Mouse (Mus musculus): ENCODE data around the gene Ripor1. TPM values are rescaled to one million over a fixed set of nuclear protein-coding genes. Genes with fewer than 3 reads are reported as not detected.
"Not testable (repeated sequence)": the region's sequence is repeated elsewhere in the genome, so short reads cannot be mapped to it uniquely, and the experiment has no call there.

Ripor1 gene
- total RNA-seq, 2 experiments from 2014 or later: 77.0 to 81.5 TPM

GRCm38 (mm10) chr8:105602540-105602939, 2.5 kb upstream of the Ripor1 start:
- DNase-seq (ENCODE audit: low spot score in 2 of 2); intact Hi-C loops (cut with DNase I): not testable (repeated sequence)

DNA sequence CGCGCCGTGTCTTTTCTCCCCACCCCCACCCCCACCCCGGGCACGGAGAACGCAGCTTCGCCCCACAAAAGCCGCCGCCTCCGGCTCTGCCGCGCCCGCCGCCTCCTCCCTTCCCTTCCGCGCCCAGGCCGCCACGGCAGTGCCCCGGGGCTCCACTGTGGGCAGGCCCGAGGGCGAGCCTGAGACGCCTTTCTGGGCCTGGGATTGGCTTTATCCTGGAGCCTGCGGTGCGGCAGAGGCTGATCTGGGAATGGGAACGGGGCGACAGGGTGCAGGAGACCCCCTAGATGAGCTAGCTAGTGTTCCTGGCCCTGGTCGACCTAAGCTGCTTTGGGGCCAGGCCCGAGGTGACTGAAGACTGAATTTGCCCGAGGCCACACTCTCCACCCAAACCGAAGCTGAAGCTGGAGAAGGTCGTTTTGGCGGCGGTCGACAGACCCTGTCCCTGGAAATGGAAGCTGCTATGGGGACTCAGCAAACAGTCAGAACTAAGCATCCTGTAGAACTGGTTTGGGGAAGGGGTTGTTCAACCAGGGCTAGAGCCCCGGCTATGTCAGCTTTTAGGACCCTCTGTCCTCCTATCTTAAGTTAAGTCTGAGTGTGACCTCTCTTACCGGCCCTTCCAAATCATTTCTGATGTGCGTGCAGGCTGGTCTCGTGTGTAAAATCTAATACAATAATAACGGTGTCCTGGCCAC, 585 bp downstream of the Ripor1 start:
- intact Hi-C loops (cut with DNase I): loop anchor here (1.0 kb wide), 2 partner anchors 31 to 39 kb away; partner anchors contain the start of genes Atp6v0d1 and Ctcf
- peak in 1 of 2 experiments; percentile 51 for DNase-seq (ENCODE audit: low spot score in 2 of 2)

DNA sequence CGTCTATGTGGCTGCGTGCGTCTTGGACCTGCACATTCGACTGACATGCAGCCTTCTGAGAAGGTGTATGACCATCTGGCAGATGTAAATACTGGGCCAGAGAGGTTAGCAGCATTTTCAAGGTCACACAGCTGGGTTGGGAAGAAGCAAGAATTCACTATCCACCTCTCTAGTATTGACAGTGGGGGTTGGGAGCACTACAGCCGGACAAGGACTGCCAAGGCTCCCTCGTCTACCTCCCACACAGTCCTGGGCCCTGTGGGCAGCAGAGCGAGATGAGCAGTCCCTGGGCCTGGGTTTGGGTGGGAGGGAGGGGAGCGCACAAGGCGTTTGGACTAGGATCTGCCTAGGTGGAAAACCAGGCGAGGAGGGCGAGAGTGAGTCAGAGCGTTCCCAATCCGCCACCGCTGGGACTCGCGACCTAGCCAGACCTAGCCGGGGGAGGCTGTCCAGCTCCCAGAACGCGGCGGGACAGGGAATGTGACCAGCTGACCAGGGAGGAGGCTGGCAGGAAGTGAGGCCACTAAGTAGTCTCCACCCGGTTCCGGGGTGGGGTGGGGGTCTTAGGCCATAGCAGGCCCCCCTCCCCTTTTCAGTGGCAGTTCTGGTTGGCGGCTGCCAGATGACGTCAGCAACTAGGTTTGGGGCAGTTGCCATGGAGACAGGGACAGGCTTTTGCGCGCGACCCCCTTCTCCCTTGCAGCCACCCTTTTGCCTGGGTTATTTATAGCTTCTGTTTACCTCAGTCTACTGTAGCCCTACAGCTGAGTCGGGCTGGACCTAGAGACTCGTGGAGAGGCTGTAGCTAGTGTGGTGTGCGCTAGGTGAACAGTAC, 1.4 kb downstream of the Ripor1 start:
- peak; percentile 82 to 89 for DNase-seq (ENCODE audit: low spot score in 2 of 2)
- intact Hi-C loops (cut with DNase I): loop anchor here (1.0 kb wide), 1 partner anchor 30 kb away; the partner anchor contains the start of gene Ctcf

- intact Hi-C loops (cut with DNase I): no loop called here
- DNase-seq (ENCODE audit: low spot score in 2 of 2): no peak
Measured at GRCm38 (mm10) chr8:105607062-105607461, 2.0 kb downstream of the Ripor1 start.

- intact Hi-C loops (cut with DNase I): no loop called here
- peak in 1 of 2 experiments; percentile 48 for DNase-seq (ENCODE audit: low spot score in 2 of 2)
Measured at GRCm38 (mm10) chr8:105607684-105608083, 2.6 kb downstream of the Ripor1 start.

DNA sequence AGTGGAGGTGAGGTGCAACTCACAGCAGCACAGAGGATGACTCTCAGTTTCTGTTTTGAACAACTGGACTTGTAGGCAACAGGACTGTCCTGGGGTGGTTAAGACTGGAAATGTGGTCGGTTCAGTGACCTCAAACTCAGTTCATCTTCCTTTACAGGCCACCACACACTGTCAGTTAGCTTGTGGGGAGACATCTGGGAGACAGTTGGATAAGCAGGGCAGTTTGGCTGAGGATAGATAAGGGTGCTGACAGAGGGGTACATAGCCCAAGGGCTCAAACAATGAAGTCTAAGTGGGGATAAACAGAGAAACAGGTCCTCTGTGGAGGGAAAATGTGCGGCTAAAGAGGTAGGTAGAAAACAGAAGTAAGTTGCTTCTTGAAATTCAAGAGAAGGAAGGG, 4.3 kb downstream of the Ripor1 start:
- intact Hi-C loops (cut with DNase I): no loop called here
- no peak for DNase-seq (ENCODE audit: low spot score in 2 of 2)

- intact Hi-C loops (cut with DNase I): no loop called here
- no peak for DNase-seq (ENCODE audit: low spot score in 2 of 2)
Measured at GRCm38 (mm10) chr8:105609771-105610170, 4.7 kb downstream of the Ripor1 start.

DNA sequence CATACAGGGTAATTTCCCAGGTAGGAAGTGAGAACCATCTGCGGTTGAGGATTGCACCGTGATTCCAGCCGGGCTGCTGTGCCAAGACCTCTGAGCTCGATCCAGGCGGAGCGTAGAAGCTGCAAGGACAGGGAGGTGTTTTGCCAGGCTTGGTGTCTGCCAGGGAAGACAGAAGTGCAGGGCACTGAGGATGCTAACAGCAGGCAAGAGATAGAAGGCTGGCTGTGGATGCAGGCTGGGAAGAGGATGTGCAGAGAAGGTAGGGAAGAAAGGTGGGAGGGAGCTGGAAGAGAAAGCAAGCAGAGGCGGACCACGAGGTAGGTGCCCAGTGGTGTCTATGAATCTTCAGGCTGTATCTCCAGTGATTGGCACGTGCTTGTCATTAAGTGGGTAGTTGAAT, 6.8 kb downstream of the Ripor1 start:
- DNase-seq (ENCODE audit: low spot score in 2 of 2): peak in 1 of 2 experiments; percentile 73
- intact Hi-C loops (cut with DNase I): no loop called here

- intact Hi-C loops (cut with DNase I): no loop called here
- DNase-seq (ENCODE audit: low spot score in 2 of 2): no peak
Measured at GRCm38 (mm10) chr8:105613037-105613436, 8.0 kb downstream of the Ripor1 start.

GRCm38 (mm10) chr8:105613830-105614511, 8.9 kb downstream of the Ripor1 start:
- no peak for DNase-seq (ENCODE audit: low spot score in 2 of 2)
- intact Hi-C loops (cut with DNase I): no loop called here

GRCm38 (mm10) chr8:105615942-105616341, 10.9 kb downstream of the Ripor1 start:
- intact Hi-C loops (cut with DNase I): no loop called here
- DNase-seq (ENCODE audit: low spot score in 2 of 2): peak in 1 of 2 experiments; percentile 84

DNA sequence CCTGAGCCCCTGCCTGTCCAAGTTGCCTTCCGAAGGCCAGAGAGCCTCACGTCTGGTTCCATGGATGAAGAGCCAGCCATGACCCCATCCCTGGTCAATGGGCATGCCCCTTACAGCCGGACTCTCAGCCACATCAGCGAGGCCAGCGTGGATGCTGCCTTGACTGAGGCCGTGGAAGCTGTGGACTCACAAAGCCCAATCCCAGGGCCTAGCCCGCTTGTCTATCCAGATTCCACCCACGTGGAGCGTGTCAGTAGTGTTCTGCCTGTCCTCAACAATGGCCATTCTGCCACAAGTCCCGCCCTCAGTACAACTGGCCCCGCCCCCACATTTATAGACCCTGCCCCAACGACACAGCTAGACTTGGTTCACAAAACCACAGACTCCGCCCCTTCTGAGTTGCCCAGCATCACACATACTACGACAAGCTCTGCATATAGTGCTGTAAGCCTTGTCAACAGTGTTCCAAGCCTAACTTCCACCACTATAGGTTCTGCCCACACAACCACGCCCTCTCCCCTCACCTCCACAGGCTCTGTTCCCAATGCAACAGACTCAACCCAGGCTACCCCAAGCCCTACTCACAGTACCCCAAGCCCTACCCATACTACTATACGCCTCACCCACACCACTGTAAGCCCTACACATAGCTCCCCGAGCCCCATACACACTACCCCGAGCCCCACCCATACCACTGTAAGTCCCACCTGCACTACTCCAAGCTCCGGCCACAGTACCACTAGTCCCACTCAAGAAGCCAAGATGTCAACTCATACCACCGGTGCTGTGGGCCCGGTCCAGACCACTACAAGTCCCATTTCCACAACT, 12.6 kb downstream of the Ripor1 start:
- intact Hi-C loops (cut with DNase I): no loop called here
- no peak for DNase-seq (ENCODE audit: low spot score in 2 of 2)

GRCm38 (mm10) chr8:105618279-105618634, 13.2 kb downstream of the Ripor1 start:
- DNase-seq (ENCODE audit: low spot score in 2 of 2): no peak
- intact Hi-C loops (cut with DNase I): no loop called here

DNA sequence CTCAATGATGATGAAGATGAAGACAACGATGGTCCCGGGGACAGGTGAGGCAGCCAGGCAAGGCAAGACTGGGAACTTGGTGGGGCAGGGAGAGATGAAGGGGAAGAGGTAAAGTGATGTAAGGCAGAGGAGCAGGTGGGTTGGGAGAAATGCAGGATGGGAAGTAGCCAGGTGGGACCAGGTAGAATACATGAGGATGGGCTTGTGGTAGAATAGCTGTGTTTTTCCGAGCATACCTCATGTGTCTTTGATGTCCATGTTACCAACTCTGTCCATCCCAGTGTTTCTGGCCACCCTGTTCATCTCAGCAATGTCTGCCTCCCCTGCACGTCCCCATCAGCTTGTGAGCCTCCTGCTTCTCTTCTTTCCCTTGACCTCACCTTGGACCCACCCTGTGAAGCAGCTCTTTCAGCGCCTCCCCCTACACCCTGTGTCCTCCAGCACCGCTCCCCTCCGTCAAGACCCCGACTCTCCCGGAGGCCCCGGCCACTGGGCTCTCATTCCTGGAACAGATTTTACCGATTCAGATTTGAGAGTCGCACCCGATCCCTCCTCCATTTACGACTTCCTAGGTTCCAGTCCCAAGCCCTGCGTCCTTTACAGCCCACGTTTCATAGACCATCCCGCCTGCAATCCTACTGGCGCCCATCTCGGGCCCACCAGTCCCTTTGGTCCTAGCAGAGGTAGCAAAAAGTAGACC, 14.0 kb downstream of the Ripor1 start:
- intact Hi-C loops (cut with DNase I): no loop called here

GRCm38 (mm10) chr8:105620211-105620610, 15.2 kb downstream of the Ripor1 start:
- intact Hi-C loops (cut with DNase I): loop anchor here (5.0 kb wide), 1 partner anchor 53 kb away; the partner anchor contains the start of gene Atp6v0d1
- no peak for DNase-seq (ENCODE audit: low spot score in 2 of 2)

More for the DNA sequence above, 14.0 kb downstream of the Ripor1 start:
- DNase-seq (ENCODE audit: low spot score in 2 of 2): no peak

- intact Hi-C loops (cut with DNase I): loop anchor here (5.0 kb wide), 1 partner anchor 54 kb away; the partner anchor contains the start of gene Atp6v0d1
- DNase-seq (ENCODE audit: low spot score in 2 of 2): no peak
Measured at GRCm38 (mm10) chr8:105620946-105621720, 16.1 kb downstream of the Ripor1 start.

- intact Hi-C loops (cut with DNase I): loop anchor here (2.0 to 5.0 kb wide), 2 partner anchors 55 to 73 kb away; partner anchors contain the start of gene Atp6v0d1
- DNase-seq (ENCODE audit: low spot score in 2 of 2): no peak
Measured at GRCm38 (mm10) chr8:105621841-105622240, 16.8 kb downstream of the Ripor1 start.
